Mouse (Mus musculus) mature B cell (primary cell): ENCODE measurements around the gene Ino80b.

Source experiments
- in situ Hi-C: fragments of 300-500 bp; cut with MboI; formaldehyde crosslinking; loops from 2 replicates; pipeline ENCODE4 v1.14.3; 2019

The Ino80b gene

DNA sequence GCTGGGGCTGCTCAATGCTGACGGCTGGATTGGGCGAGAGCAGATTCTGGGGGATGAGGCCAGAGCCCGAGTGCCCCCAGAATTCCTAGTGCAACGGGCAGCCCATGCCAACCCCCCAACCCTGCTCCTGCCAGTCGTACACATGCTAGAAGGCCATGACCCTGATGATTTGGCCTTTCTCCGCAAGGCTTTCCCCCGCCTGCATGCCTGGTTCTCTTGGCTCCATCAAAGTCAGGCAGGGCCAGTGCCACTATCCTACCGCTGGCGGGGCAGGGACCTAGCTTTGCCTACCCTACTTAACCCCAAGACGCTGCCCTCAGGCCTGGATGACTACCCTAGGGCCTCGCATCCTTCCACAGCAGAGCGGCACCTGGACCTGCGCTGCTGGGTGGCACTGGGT, 7.6 kb downstream of the Ino80b start:
- in situ Hi-C loops = no loop called here

DNA sequence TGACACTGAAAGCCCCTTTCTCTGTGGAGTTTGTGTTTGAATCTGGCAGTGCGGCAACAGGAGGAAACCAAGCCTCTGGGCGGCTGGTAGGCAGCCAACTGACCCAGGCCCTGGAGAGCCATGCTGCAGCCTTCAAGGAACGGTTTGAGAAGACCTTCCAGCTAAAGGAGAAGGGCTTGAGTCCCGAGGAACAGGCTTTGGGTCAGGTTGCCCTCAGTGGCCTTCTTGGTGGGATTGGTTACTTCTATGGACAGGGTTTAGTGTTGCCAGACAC, 8.1 kb downstream of the Ino80b start:
- in situ Hi-C loops = no loop called here

DNA sequence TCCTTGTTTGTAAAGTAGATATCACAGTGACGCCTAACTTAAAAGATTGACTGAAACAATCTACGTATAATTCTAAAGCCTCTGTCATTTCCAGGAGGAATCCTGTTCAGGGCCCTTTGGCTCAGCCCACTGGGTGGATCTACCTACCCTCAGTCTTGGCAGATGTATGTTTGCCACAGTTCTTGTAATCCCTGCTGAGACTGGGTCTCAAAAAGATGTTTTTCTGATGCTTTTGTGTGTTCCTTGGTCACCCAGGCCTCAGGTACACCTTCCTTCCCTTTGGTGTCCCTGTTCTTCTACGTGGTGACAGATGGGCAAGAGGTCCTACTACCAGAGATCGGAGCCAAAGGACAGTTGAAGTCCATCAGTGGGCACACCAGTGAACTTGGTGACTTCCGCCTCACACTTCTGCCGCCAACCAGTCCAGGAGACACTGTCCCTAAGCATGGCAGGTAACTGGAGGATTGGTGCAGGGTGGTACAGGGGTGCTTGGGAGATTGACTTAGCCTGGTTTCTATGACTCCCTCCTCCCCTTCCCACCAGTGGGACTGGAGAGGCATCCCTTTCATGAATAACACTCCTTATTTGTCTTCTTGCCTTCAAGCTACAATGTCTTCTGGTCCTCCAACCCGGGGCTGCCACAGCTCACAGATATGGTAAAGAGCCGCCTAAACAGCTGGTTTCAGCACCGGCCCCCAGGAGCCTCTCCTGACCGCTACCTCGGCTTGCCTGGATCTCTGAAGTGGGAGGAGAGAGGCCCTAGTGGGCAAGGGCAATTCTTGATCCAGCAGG, 8.7 kb downstream of the Ino80b start:
- in situ Hi-C loops = no loop called here

DNA sequence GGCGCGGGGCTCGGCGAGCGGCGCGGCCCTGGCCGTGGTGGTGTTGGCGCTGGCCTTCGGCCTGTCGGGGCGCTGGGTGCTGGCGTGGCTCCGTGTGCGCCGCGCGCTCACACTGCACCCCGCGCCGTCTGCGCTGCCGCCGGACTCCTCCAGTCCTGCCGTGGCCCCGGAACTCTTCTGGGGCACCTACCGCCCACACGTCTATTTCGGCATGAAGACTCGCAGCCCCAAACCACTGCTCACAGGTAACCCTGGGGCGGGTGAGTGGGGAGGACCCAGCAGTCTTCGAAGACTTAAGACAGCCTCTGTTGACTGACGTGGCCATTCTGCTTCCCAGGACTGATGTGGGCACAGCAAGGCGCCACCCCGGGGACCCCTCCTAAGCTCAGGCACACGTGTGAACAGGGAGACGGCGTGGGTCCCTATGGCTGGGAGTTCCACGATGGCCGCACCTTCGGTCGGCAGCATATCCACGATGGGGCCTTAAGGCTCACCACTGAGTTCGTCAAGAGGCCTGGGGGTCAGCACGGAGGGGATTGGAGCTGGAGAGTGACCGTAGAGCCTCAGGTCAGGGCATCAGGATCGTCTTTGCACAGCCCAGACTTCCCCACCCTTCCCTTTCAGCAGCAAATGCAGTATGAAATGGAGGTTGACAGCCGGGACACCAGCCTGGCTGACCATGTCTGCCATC, 9.4 kb downstream of the Ino80b start:
- in situ Hi-C loops = no loop called here

DNA sequence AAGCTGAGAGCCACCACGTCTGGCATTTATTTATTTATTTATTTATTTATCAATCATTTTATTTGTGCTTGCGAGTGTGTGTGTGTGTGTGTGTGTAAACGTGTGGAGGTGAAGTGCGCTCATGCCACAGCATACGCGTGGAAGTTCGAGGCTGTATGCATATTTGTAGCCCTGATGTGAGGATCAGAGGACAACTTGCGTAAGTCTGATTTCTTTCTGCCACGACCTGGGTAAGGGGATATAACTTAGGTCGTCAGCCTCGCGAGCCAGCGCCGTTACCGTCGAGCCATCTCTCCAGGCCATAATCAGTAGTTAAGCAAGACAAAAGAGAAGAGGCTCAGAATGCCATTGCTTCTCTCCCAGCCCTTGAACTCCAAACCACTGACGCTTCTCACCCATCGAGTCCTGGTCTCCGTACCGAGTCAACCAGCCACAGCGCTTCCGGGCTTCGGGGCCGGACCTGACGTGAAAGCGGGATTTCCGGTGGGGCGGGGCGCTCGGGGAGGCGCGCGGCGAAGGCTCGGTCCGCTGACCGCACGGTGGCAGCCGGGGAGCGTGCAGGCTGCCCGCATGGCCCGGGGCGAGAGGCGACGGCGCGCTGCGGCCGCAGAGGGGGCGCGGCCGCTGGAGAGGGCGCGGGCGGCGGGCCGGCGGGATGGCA, 10.1 kb downstream of the Ino80b start, which contains the start of gene Mogs:
Gene Mogs (plus strand): TSS at position 486 of the 661 bp plus-strand sequence.
- in situ Hi-C loops = no loop called here

DNA sequence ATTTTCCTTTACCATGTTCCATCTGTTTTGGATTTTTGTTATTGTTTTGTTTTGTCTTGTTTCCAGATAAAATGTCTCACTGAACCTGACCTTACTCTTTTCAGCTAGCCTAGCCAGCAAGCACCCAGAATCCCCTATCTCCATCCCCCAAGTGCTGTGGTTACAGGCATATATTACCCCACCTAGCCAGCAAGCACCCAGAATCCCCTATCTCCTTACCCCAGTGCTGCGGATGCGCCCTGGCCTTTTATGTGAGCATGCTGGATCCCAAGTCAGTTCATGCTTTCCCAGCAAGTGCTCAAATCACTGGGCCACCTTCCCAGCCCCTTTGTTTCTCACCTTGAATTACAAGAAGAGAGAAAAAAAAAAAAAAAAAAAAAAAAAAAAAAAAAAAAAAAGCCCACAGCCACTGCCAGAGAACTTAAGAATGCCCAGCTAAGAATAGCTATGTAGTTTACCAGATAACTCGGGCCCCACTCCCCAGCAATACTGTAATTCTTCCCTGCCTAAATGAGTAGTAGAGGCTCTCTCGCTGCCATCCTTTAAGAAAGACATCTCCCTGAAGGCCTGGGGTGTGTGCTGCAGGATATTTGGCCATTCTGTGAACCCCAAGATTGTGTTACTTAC, 13.6 kb downstream of the Ino80b start:
- in situ Hi-C loops = no loop called here

DNA sequence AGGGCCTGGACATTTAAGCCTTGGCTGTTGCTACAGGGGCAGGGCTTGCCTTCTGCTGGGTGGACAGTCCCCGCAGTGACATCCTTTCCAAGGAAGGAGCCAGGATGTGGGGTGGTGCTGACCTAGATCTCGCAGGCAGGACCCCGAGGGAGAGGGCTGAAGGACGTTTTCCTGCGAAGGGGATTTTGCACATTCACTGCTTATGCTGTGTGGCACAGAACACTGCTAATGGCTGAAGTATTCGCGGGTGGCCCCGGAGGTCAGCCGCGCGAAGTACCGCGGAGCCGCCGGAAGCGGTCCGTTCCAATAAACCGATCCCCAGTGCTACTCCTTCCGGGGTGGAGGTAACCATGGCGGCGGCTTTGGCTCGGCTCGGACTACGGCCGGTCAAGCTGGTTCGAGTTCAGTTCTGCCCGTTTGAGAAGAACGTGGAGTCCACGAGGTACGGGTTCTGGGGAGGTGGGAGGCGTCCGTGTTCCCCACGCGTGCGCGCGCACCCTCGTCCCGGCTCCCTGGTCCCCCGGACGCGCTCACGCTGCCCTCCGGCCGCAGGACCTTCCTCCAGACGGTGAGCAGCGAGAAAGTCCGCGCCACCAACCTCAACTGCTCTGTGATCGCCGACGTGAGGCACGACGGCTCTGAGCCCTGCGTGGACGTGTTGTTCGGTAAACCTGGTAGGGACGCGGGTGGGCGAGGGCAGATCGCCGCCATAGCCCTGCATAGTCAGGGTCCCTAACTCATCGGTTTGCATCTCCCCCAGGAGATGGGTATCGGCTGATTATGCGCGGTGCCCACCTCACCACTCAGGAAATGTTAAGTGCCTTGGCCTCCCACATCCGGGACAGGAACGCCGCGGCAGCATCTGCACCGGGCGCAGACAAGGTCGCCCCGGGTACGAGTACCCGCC, 16.2 kb downstream of the Ino80b start, which contains the start of gene Mrpl53:
Gene Mrpl53 (plus strand): TSS at position 279 of the 907 bp plus-strand sequence.
- in situ Hi-C loops = no loop called here

DNA sequence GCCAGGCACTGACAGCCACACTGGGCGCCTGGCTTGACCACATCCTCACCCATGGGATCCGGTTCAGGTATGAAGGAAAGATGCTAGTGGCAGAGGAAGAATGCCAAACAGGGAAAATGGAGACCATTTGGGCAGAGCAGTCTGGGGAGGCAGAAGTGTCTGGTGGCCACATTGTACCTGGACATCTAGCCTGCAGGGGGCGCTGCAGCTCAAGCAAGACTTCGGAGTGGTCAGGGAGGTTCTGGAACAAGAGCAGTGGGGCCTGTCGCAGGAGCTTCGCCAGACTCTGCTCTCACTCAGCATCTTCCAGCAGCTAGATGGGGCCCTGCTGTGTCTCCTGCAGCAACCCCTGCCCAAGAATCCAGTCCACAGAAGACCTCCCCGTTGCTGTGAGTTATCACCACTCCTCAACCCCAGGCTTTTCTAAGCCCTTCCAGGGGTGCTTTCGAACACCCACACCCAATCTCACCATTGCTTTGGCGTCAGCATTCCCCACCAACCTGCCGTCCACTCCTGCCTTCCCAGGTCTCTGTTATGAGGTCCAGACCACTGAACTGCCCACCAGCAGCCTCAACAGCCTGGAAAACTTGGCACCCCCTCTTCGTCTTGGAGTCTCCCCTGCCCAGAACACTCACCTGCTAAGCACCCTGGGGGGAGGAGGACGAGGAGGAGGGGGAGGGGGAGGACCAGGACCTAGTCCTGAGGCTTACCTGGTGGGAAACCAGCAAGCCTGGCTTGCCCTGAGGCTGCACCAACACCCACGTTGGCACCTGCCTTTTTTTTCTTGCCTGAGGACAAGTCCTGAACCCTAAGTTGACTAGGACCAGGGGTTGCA, 17.4 kb downstream of the Ino80b start:
- in situ Hi-C loops = no loop called here

DNA sequence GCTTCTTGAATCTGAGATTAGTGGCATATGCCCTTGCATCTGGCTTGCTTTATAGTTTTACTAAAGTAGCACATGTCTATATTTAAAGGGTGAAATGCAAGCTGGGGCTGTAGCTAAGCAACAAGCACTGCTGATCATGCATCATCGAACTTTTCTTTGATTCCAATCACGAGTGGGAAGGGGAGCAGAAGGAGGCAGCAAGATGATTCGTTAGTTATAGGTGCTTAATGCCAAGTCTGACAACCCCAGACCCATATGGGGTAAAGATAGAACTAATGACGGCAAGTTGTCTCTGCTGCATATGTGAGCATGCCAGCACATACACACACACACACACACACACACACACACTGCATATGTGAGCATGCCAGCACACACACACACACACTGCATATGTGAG, 21.1 kb downstream of the Ino80b start:
- in situ Hi-C loops = no loop called here

DNA sequence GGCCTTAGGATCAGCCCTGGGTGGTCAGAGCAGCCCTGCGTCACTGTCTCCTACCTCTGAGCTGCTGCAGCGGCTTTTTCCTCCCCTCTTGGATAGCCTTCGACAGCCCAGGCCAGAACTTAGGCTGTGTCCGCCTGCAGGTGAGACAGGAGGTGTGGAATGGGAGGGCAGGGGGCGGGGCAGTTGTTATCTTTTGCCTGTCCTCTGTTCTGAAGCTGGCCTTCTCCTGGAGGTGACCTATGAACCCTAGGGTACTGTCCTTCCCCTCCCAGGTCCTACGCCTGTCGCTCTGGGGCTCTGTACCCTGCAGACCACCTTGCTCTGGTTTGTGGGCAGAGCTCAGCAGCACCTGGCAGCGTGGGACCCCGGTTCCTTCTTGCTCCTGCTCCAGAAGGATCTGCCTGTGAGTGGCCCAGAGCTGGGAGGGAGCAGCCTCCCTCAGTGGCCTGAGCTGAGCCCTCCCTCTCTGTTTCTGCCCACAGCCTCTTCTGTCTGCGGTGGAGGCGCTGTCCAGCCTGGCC, 22.0 kb downstream of the Ino80b start:
- in situ Hi-C loops = no loop called here

DNA sequence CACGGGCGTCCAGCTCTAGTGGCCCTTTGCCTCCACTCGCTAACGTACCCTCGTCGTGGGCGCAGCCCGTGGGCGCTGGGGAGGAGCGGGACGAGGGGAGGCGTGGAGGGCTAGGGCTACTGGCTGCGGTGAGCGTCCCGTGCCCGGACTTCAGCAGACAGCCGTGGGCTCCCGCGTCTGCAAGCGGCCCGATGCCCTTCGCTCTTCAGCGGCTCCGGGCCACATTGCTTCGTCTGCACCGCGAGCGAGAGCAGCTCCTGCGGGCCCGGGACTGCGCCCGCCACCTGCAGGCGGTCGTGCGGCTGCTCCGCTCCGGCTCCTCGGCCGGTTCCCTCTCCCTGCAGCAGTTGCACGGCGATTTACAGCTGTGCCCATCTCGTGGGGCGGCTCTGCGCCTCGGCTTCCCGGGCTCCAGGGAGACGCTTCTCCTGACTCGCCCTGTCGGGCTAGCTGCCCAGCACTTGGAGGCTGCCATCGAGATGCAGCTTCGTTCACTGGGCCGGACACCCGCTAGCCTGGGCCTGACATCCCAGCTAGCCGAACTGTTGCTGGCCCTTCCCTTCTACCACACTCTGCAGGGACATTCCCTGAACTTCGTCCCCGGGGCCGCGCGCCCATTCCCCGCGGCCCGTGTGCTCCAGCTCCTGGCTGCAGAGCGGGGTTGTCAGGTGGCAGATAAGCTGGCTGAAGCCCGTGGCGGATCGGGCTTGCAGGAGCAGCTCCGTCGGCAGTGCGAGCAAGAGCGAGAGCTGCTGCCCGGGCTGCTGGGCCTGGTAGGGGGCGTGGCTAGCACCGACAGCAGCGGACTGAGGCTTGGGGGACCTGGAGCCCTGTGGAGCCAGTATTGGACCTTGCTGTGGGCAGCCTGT, 23.3 kb downstream of the Ino80b start:
- in situ Hi-C loops = no loop called here

DNA sequence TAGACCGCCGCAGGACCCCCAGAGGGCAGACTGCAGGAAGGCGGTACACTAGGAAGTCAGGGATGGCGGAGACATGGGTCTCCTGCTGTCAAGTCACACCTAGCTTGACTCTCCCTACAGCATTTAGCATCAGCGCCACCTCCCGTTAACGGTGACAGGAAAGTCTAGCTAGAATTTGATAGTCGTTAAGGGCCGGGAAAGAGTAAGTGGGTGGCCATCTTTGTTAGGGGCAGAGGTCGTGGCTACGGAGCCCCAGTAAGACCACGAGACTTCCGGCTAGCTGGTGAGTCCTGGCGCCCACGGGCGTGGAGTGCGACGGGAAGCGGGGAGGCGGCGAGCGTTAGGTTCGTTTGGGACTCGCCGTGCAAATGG, 23.9 kb downstream of the Ino80b start, which contains the start of the genes Ccdc142 and Gm42688:
Gene Ccdc142 (plus strand): TSS at position 286 of the 372 bp plus-strand sequence.
Gene Gm42688 (plus strand): TSS at position 302 of the 372 bp plus-strand sequence.
- in situ Hi-C loops = no loop called here

DNA sequence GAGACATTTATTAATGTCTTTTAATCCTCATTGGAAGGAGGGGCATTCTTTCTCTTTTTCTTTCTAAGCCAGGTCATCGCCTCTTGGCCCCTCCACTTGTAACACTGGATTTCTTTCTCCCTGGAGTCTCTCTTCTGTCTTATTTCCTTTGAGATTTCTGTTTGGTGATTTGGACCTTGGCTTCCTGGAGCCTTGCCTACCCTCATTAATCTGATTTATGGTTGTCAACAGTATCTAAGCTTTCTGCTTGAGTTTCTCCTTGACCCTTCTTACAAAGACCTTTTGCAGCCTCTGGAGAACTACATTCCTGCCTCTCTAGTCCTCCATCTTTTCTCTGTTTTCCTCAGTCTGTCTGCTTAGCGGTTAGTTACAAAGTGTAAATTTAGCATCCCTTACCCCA, 26.8 kb downstream of the Ino80b start:
- in situ Hi-C loops = no loop called here

DNA sequence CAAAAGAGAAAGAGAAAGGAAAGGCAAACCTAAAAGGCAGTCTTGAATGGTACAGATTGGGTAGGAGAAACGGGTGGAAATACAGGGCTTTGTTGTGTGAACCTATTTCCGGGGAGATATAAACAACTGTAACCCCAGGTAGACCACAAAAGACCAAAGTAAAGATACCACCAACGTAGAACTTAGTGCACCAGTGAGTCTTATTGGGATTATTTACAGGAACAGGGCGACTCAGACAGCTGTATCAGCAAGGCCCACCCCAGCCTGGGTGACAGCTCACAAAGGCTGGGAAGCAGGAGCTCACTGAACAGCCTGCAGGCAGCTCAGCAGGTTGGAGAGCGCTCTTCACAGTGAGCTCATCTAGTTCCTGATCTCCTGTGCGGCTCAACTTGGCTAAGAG, 29.3 kb downstream of the Ino80b start:
- in situ Hi-C loops = no loop called here

DNA sequence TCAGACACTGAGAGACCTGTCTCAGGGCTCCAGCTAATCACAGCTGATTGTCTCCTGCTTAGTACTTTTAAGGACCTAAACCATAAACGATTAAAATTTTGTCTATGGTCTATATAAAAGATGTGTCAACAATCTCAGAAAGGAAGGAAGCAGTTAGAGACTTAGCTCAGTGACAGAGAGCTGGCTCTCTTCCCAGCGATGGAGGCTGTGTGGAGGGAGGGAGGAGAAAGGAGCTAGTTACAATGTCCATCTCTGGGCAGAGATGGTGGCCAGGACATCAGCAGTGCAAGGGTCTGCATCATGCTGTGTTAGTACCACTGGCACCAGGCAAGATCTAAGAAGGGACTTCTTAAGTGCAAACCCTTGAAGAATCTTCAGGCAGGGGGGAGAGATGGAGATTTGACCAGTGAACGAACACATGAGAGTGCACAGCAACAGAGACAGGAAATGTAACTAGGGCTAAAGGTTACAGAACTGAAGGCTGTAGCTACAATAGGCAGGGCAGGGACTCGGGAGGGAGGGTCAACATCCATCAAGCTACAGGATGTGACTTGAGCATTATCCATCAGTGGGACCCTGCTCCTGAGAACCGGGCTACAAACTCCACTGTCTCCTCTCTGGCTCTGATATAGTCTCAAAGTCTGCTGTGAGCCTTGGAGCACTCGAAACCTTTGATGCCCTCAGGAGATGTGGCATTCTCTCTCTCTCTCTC, 32.7 kb downstream of the Ino80b start:
- in situ Hi-C loops = no loop called here

DNA sequence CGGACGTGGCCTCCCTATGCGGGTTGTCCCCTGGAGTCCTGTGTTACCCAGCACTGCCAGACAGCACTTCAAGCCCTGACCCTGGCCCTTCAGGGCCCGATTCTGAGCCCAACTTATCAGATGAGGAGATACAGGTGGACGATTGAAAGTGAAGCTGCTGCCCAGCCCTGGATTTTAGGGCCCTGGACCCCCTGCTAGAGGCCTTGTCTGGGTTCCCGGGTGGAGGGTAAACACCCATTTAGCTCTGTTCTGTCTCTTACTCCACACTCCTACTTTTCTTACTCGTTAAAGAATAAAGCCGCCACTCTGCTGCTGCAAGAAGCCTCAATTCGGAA, 37.3 kb downstream of the Ino80b start:
- in situ Hi-C loops = no loop called here

DNA sequence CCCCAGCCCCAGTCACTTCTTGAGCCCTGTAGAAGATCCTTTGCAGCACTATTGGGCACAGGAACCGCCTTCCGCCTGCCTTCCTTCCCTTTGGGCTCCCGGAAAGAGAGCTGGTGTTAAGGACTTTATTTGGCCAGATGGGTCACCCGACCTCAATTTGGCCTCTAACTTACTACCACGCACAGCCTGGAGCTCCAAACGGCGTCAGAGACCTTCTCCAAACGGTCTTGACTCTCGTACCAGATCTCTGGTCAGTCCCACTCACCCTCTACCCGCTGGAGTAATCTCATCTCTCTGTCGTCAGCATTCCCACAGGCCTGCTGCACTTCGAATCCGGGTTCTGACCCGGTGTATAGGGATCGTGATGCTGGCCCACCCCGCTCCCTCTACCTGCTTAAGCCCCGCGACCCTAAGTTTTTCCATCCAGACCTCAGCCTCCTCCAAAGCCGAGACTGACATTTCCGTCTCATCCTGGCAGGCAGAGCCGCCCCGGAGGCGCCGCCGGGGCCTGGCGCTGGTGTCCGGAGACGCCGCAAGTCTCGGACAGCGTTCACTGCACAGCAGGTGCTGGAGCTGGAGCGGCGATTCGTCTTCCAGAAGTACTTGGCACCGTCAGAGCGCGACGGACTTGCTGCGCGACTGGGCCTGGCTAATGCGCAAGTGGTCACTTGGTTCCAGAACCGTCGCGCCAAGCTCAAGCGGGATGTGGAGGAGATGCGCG, 37.9 kb downstream of the Ino80b start:
- in situ Hi-C loops = no loop called here
